Mouse (Mus musculus): ENCODE measurements around the gene Cnst. TPM values are rescaled to one million over a fixed set of nuclear protein-coding genes. Genes with fewer than 3 reads are reported as not detected.
"Not testable (repeated sequence)": the region's sequence is repeated elsewhere in the genome, so short reads cannot be mapped to it uniquely, and the experiment has no call there.

The Cnst gene
- polyA plus RNA-seq, 1 experiment from 2014 or later = 20.1 TPM

DNA sequence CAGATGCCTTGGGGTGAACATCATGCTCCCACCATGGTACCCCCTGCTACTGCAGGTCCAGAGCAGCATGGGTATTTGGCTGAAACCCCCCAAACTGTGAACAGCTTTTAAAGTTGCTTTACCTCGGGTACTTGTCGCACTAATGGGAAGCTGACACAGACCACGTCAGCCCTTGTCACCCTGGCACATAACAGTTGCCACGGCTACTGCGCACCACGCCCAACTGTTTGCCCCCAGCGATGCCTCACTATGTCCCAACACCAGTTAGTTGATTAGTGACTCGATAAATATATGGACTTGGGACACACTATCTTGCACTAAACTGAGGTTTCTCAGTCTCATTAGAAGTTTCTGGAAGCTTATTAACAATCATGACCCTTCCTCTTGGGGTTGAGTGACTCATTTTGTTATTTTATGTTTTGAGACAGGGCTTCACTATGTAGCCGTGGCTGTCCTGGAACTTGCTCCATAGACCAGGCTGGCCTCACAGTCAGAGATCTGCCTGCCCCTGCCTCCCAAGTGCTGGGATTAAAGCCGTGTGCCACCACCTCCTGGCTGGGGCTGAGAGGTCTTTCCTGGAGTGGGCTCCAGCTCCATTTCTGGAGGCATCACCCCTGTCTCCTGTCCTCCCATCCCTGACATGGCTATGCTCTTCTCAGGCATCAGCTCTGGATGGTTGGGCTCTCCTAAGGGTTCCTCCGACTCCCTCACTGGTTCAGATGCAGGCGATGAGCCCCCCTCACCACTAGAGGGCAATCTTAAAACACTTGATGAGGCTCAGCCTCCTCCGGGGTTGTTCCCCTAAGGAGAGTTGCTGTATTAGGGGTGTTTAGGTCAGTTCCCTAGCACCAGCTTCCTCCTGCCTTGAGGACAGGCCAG, 99.2 kb downstream of the Cnst start:
- DNase-seq (ENCODE audit: low spot score) (peak; percentile 92), ATAC-seq (replicated peaks; ENCODE audit: insufficient number of reproducible peaks, low FRiP score, low TSS enrichment, low read depth) (peak; percentile 89)
- H3K9ac ChIP-seq (replicated peaks; ENCODE audit: low read length) = peak overlapping the region; percentile 19; the same call in 1 of the 2 replicates
- H3K4me3 ChIP-seq (ENCODE audit: low read depth, low read length) = no peak overlapping the region
- H3K27me3 ChIP-seq (ENCODE audit: control insufficient read depth, insufficient read depth, low read length) = no peaks in the 10 kb centered on the region
- H3K4me1 ChIP-seq (ENCODE audit: control insufficient read depth, insufficient read depth, low read length) = no peaks in the 10 kb centered on the region
- no peaks in the 10 kb centered on the region for H3K9me3 ChIP-seq (replicated peaks; ENCODE audit: control insufficient read depth, low read length)
- WGBS = 65% methylated on average over 13 of the region's 13 CpGs
- 0 out of 2 replicates have a peak overlapping the region, but pooled peaks have one; percentile 5 for H3K4me2 ChIP-seq (ENCODE audit: low read depth, low read length)
- no peak overlapping the region for H3K27ac ChIP-seq (replicated peaks; ENCODE audit: low read depth, low read length)
- H3K36me3 ChIP-seq (replicated peaks; ENCODE audit: control insufficient read depth, insufficient read depth, low read depth, low read length) = no peaks in the 10 kb centered on the region

DNA sequence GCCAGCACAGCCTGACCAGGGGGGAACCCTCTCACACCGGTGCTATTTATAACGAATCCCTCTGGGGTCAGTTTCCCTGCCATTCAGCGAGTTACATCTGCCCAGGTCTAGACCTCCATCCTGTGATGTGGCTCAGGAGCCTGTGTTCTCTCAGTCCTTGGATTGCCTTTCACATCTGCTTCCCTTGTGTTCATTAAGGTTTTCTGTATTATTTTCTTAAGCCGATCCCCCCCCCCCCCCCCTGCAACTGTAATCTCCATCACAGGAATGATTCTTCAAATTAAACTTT, 99.8 kb downstream of the Cnst start:
- no peak overlapping the region for H3K27ac ChIP-seq (replicated peaks; ENCODE audit: low read depth, low read length)
- H3K4me1 ChIP-seq (ENCODE audit: control insufficient read depth, insufficient read depth, low read length) = no peaks in the 10 kb centered on the region
- H3K4me3 ChIP-seq (ENCODE audit: low read depth, low read length) = no peak overlapping the region
- H3K4me2 ChIP-seq (ENCODE audit: low read depth, low read length) = 0 out of 2 replicates have a peak overlapping the region, but pooled peaks have one; percentile 5
- no peaks in the 10 kb centered on the region for H3K36me3 ChIP-seq (replicated peaks; ENCODE audit: control insufficient read depth, insufficient read depth, low read depth, low read length)
- peak overlapping the region; percentile 19; the same call in 1 of the 2 replicates for H3K9ac ChIP-seq (replicated peaks; ENCODE audit: low read length)
- H3K9me3 ChIP-seq (replicated peaks; ENCODE audit: control insufficient read depth, low read length) = no peaks in the 10 kb centered on the region
- H3K27me3 ChIP-seq (ENCODE audit: control insufficient read depth, insufficient read depth, low read length) = no peaks in the 10 kb centered on the region
- ATAC-seq (replicated peaks; ENCODE audit: insufficient number of reproducible peaks, low FRiP score, low TSS enrichment, low read depth) (no peak), DNase-seq (ENCODE audit: low spot score) (no peak)
- WGBS = 14% methylated on average over 4 of the region's 4 CpGs

DNA sequence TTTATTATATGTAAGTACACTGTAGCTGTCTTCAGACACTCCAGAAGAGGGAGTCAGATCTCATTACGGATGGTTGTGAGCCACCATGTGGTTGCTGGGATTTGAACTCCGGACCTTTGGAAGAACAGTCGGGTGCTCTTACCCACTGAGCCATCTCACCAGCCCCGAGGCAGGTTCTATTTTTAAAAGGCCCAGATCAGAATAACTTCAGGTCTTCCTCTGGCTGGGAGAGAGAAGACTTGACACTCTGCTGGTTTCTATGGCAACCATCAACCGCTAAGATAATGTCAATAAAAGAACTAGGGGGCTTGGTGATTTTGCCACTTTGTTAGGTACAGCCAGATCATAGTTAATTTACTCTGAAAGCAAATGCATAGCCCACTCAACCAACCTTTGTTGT, 102.5 kb downstream of the Cnst start:
- ATAC-seq (replicated peaks; ENCODE audit: insufficient number of reproducible peaks, low FRiP score, low TSS enrichment, low read depth); H3K4me3 ChIP-seq (ENCODE audit: low read depth, low read length); DNase-seq (ENCODE audit: low spot score); H3K27me3 ChIP-seq (ENCODE audit: control insufficient read depth, insufficient read depth, low read length); H3K36me3 ChIP-seq (replicated peaks; ENCODE audit: control insufficient read depth, insufficient read depth, low read depth, low read length); H3K9ac ChIP-seq (replicated peaks; ENCODE audit: low read length); H3K4me1 ChIP-seq (ENCODE audit: control insufficient read depth, insufficient read depth, low read length); H3K9me3 ChIP-seq (replicated peaks; ENCODE audit: control insufficient read depth, low read length); H3K27ac ChIP-seq (replicated peaks; ENCODE audit: low read depth, low read length); H3K4me2 ChIP-seq (ENCODE audit: low read depth, low read length): not testable (repeated sequence)
- 79% methylated on average over 4 of the region's 5 CpGs for WGBS

DNA sequence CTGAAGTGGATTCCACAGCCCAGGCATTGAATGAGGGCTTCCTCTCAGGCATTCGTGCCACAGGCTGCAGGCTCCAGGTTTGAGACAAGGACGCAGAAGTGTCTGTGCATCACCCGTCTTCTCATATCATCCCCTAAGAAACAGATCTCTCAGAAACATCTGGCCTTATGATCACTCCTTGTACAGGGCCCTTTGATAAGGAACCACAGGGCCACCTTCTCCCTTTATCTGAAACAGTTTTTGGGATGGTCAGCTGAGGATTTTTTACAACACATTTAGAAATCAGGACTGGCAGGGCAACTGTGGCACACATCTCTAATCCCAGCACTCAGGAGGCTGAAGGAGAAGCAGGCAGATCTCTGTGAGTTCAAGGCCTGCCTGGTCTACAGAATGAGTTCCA, 103.2 kb downstream of the Cnst start:
- H3K9me3 ChIP-seq (replicated peaks; ENCODE audit: control insufficient read depth, low read length) = no peaks in the 10 kb centered on the region
- H3K36me3 ChIP-seq (replicated peaks; ENCODE audit: control insufficient read depth, insufficient read depth, low read depth, low read length) = no peaks in the 10 kb centered on the region
- no peak overlapping the region for H3K9ac ChIP-seq (replicated peaks; ENCODE audit: low read length)
- no peak overlapping the region for H3K4me3 ChIP-seq (ENCODE audit: low read depth, low read length)
- H3K4me1 ChIP-seq (ENCODE audit: control insufficient read depth, insufficient read depth, low read length) = no peaks in the 10 kb centered on the region
- 72% methylated on average over 3 of the region's 3 CpGs for WGBS
- H3K4me2 ChIP-seq (ENCODE audit: low read depth, low read length) = no peak overlapping the region
- no peaks in the 10 kb centered on the region for H3K27me3 ChIP-seq (ENCODE audit: control insufficient read depth, insufficient read depth, low read length)
- no peak overlapping the region for H3K27ac ChIP-seq (replicated peaks; ENCODE audit: low read depth, low read length)
- no peak for DNase-seq (ENCODE audit: low spot score)
- ATAC-seq (replicated peaks; ENCODE audit: insufficient number of reproducible peaks, low FRiP score, low TSS enrichment, low read depth) = no peak

DNA sequence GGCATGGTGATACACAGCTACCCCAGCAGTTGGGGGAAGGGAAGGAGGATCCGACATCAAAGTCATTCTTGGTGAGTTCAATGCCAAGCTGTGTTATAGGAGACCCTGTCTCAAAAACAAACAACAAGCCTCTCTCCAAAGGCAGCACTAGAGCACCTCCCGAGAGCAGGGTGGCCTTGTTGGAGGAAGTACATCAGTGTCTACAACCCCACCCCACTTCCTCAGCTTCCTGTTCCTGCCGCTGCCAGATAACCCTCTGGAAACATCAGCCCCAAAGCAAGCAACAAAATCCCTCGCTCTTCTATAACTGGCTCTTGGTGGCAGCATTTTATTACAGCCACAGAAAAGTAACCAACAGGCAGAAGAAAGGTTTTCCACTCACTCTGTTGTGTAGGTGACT, 104.1 kb downstream of the Cnst start:
- 71% methylated on average over 4 of the region's 4 CpGs for WGBS
- no peak for ATAC-seq (replicated peaks; ENCODE audit: insufficient number of reproducible peaks, low FRiP score, low TSS enrichment, low read depth)
- Histone ChIP-seq H3K4me1 (ENCODE audit: control insufficient read depth, insufficient read depth, low read length) (no peaks in the 10 kb centered on the region), H3K9me3 (replicated peaks; ENCODE audit: control insufficient read depth, low read length) (no peaks in the 10 kb centered on the region), H3K36me3 (replicated peaks; ENCODE audit: control insufficient read depth, insufficient read depth, low read depth, low read length) (no peaks in the 10 kb centered on the region), H3K4me3 (ENCODE audit: low read depth, low read length) (no peak overlapping the region), H3K27ac (replicated peaks; ENCODE audit: low read depth, low read length) (no peak overlapping the region), H3K4me2 (ENCODE audit: low read depth, low read length) (no peak overlapping the region), H3K27me3 (ENCODE audit: control insufficient read depth, insufficient read depth, low read length) (no peaks in the 10 kb centered on the region), H3K9ac (replicated peaks; ENCODE audit: low read length) (no peak overlapping the region)
- no peak for DNase-seq (ENCODE audit: low spot score)

DNA sequence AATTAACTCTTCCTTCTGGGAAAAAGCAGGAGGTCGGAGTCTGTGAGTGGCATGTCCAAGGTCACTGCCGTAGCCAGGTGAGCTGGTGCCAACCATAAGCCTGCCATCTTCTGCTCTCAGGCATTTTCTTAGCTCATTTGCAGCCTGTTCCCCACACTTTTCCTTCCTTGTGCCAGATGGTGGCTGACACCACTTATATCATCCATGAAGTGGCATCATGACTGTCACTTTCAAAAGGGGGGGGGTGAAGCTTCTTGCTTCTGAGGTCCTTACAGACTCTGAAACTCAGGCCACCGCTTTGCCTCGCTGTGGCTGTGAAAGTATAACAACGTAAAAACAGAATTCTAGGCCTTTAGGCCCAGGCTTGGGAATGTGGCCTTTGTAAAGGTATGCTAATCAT, 105.1 kb downstream of the Cnst start:
- DNase-seq (ENCODE audit: low spot score) (no peak), ATAC-seq (replicated peaks; ENCODE audit: insufficient number of reproducible peaks, low FRiP score, low TSS enrichment, low read depth) (no peak)
- 76% methylated on average over 5 of the region's 5 CpGs for WGBS
- no peak overlapping the region for H3K9ac ChIP-seq (replicated peaks; ENCODE audit: low read length)
- no peak overlapping the region for H3K4me3 ChIP-seq (ENCODE audit: low read depth, low read length)
- H3K9me3 ChIP-seq (replicated peaks; ENCODE audit: control insufficient read depth, low read length) = no peaks in the 10 kb centered on the region
- H3K27me3 ChIP-seq (ENCODE audit: control insufficient read depth, insufficient read depth, low read length) = no peaks in the 10 kb centered on the region
- no peak overlapping the region for H3K4me2 ChIP-seq (ENCODE audit: low read depth, low read length)
- no peaks in the 10 kb centered on the region for H3K4me1 ChIP-seq (ENCODE audit: control insufficient read depth, insufficient read depth, low read length)
- H3K36me3 ChIP-seq (replicated peaks; ENCODE audit: control insufficient read depth, insufficient read depth, low read depth, low read length) = no peaks in the 10 kb centered on the region
- no peak overlapping the region for H3K27ac ChIP-seq (replicated peaks; ENCODE audit: low read depth, low read length)

DNA sequence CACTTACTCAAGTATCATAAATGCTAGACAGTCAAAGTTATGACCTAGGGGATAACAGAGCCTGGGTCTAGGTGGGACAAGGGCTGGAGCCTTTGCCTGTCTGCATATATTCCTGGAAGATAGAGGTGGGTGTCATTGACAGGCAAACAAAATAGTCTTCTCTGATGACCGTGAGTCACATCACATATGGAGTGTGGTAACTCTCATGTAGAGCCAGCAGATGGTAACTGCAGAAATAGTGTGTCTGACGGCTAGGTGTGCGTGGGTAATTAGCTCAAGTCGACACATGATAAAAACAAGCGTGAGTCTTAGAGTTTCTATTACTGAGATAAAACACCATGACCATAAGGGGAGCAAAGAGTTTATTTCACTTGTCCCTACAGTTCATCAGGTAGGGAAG, 116.9 kb downstream of the Cnst start:
- H3K4me1 ChIP-seq (ENCODE audit: control insufficient read depth, insufficient read depth, low read length) = no peaks in the 10 kb centered on the region
- no peaks in the 10 kb centered on the region for H3K9me3 ChIP-seq (replicated peaks; ENCODE audit: control insufficient read depth, low read length)
- H3K9ac ChIP-seq (replicated peaks; ENCODE audit: low read length) = no peak overlapping the region
- 91% methylated on average over 5 of the region's 5 CpGs for WGBS
- no peak overlapping the region for H3K27ac ChIP-seq (replicated peaks; ENCODE audit: low read depth, low read length)
- DNase-seq (ENCODE audit: low spot score) = no peak
- ATAC-seq (replicated peaks; ENCODE audit: insufficient number of reproducible peaks, low FRiP score, low TSS enrichment, low read depth) = no peak
- no peak overlapping the region for H3K4me3 ChIP-seq (ENCODE audit: low read depth, low read length)
- no peaks in the 10 kb centered on the region for H3K36me3 ChIP-seq (replicated peaks; ENCODE audit: control insufficient read depth, insufficient read depth, low read depth, low read length)
- H3K4me2 ChIP-seq (ENCODE audit: low read depth, low read length) = no peak overlapping the region
- H3K27me3 ChIP-seq (ENCODE audit: control insufficient read depth, insufficient read depth, low read length) = no peaks in the 10 kb centered on the region

DNA sequence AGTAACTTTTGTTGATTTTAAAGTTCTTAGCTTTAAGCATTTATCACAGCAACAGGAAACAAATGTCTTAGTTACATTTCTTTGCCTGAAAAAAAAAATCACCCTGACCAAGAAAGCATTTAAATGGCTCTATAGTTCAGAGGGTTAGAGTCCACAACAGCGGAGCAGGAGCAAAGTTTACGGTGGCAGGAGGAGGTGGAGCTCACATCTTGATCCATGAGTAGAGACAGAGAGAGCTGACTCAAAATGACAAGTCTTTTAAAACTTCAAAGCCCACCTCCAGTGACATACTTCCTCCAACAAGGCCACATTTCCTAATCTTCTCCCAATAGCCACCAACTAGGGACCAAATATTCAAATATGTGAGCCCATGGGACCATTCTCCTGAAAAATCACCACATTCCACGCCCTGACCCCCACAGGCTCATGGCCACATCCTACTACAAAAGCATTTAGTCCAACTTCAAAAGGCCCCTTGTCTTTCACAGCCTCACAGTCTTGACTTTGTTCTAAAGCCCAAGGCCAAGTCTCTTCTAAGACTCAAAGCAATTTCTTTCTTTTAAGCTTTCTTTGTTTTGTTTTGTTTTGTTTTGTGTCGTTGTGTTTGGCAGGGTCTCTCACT, 118.2 kb downstream of the Cnst start:
- no peak overlapping the region; the same call in 1 of the 2 replicates for H3K9ac ChIP-seq (replicated peaks; ENCODE audit: low read length)
- H3K27ac ChIP-seq (replicated peaks; ENCODE audit: low read depth, low read length) = no peak overlapping the region

More for the DNA sequence above, 118.2 kb downstream of the Cnst start:
- no peak overlapping the region for H3K4me3 ChIP-seq (ENCODE audit: low read depth, low read length)
- no peaks in the 10 kb centered on the region for H3K27me3 ChIP-seq (ENCODE audit: control insufficient read depth, insufficient read depth, low read length)
- no peaks in the 10 kb centered on the region for H3K4me1 ChIP-seq (ENCODE audit: control insufficient read depth, insufficient read depth, low read length)
- H3K9me3 ChIP-seq (replicated peaks; ENCODE audit: control insufficient read depth, low read length) = no peaks in the 10 kb centered on the region
- ATAC-seq (replicated peaks; ENCODE audit: insufficient number of reproducible peaks, low FRiP score, low TSS enrichment, low read depth) (no peak), DNase-seq (ENCODE audit: low spot score) (no peak)
- no peaks in the 10 kb centered on the region for H3K36me3 ChIP-seq (replicated peaks; ENCODE audit: control insufficient read depth, insufficient read depth, low read depth, low read length)
- H3K4me2 ChIP-seq (ENCODE audit: low read depth, low read length) = no peak overlapping the region
- 69% methylated on average over 4 of the region's 4 CpGs for WGBS
